Mouse (Mus musculus): ENCODE data around the gene Adamts8. TPM values are rescaled to one million over a fixed set of nuclear protein-coding genes. Genes with fewer than 3 reads are reported as not detected.
A peak's percentile ranks its signal among the peaks of the same experiment; 100 is the strongest.

Adamts8 gene
- polyA plus RNA-seq (2015; fragmentation: Nextera tagmentation; extraction: Ambion mirVana): 0.07 and 0.10 TPM in 2 replicates

- Histone ChIP-seq H3K4me3 (replicated peaks) (peak within 1 kb of the TSS; percentile 45), H3K9ac (no peak within 1 kb of the TSS), H3K4me2 (peak within 1 kb of the TSS; percentile 62), H3K9me3 (replicated peaks) (no peaks in the 10 kb centered on the region), H3K27ac (no peak within 1 kb of the TSS), H3K4me1 (replicated peaks) (no peaks in the 10 kb centered on the region), H3K27me3 (peaks cover 64% of the 10 kb centered on the region), H3K36me3 (no peaks in the 10 kb centered on the region)
- ATAC-seq (ENCODE audit: low read depth): no peak
- DNase-seq: no peak
- under 1% methylated on average over 96 of the region's 96 CpGs for WGBS (ENCODE audit: insufficient replicate concordance)
Observed at GRCm38 (mm10) chr9:30942512-30943313, at the start of gene Adamts8. Adamts8 (plus strand) TSS chr9:30942562.

- H3K36me3 ChIP-seq: no peaks in the 10 kb centered on the region
- H3K27me3 ChIP-seq: no peaks in the 10 kb centered on the region
- ATAC-seq (ENCODE audit: low read depth) (no peak), DNase-seq (no peak)
- H3K4me3 ChIP-seq (replicated peaks): no peak overlapping the region
- H3K4me1 ChIP-seq (replicated peaks): no peaks in the 10 kb centered on the region
- WGBS (ENCODE audit: insufficient replicate concordance): 77% methylated on average over 3 of the region's 3 CpGs
- H3K9me3 ChIP-seq (replicated peaks): no peaks in the 10 kb centered on the region
- H3K27ac ChIP-seq: no peak overlapping the region
- H3K9ac ChIP-seq: no peak overlapping the region
- H3K4me2 ChIP-seq: no peak overlapping the region
Observed at GRCm38 (mm10) chr9:30895618-30896017, 46.7 kb upstream of the Adamts8 start.

- Histone ChIP-seq H3K36me3 (no peaks in the 10 kb centered on the region), H3K9me3 (replicated peaks) (no peaks in the 10 kb centered on the region), H3K4me2 (no peak overlapping the region), H3K4me1 (replicated peaks) (no peaks in the 10 kb centered on the region), H3K27me3 (no peaks in the 10 kb centered on the region), H3K9ac (no peak overlapping the region), H3K4me3 (replicated peaks) (no peak overlapping the region), H3K27ac (no peak overlapping the region)
- ATAC-seq (ENCODE audit: low read depth): no peak
- WGBS (ENCODE audit: insufficient replicate concordance): 57% methylated on average over 5 of the region's 5 CpGs
- no peak for DNase-seq
Observed at GRCm38 (mm10) chr9:30896752-30897151, 45.6 kb upstream of the Adamts8 start.

GRCm38 (mm10) chr9:30897169-30897568 lies 45.2 kb upstream of the Adamts8 start:
- Histone ChIP-seq H3K4me1 (replicated peaks) (no peaks in the 10 kb centered on the region), H3K9me3 (replicated peaks) (no peaks in the 10 kb centered on the region), H3K36me3 (no peaks in the 10 kb centered on the region), H3K4me2 (no peak overlapping the region), H3K9ac (no peak overlapping the region), H3K27ac (no peak overlapping the region), H3K4me3 (replicated peaks) (no peak overlapping the region), H3K27me3 (no peaks in the 10 kb centered on the region)
- ATAC-seq (ENCODE audit: low read depth): no peak
- no peak for DNase-seq
- 77% methylated on average over 2 of the region's 2 CpGs for WGBS (ENCODE audit: insufficient replicate concordance)

- no peak overlapping the region for H3K27ac ChIP-seq
- H3K27me3 ChIP-seq: no peaks in the 10 kb centered on the region
- WGBS (ENCODE audit: insufficient replicate concordance): 80% methylated on average over 19 of the region's 19 CpGs
- no peaks in the 10 kb centered on the region for H3K9me3 ChIP-seq (replicated peaks)
- no peaks in the 10 kb centered on the region for H3K36me3 ChIP-seq
- ATAC-seq (ENCODE audit: low read depth): no peak
- DNase-seq: no peak
- no peaks in the 10 kb centered on the region for H3K4me1 ChIP-seq (replicated peaks)
- no peak overlapping the region for H3K9ac ChIP-seq
- H3K4me3 ChIP-seq (replicated peaks): no peak overlapping the region
- H3K4me2 ChIP-seq: no peak overlapping the region
Observed at GRCm38 (mm10) chr9:30902152-30902551, 40.2 kb upstream of the Adamts8 start.

- DNase-seq (no peak), ATAC-seq (ENCODE audit: low read depth) (no peak)
- WGBS (ENCODE audit: insufficient replicate concordance): 77% methylated on average over 7 of the region's 7 CpGs
- Histone ChIP-seq H3K4me1 (replicated peaks) (no peaks in the 10 kb centered on the region), H3K9me3 (replicated peaks) (no peaks in the 10 kb centered on the region), H3K36me3 (no peaks in the 10 kb centered on the region), H3K4me2 (no peak overlapping the region), H3K9ac (no peak overlapping the region), H3K27ac (no peak overlapping the region), H3K27me3 (no peaks in the 10 kb centered on the region), H3K4me3 (replicated peaks) (no peak overlapping the region)
Observed at GRCm38 (mm10) chr9:30902641-30903040, 39.7 kb upstream of the Adamts8 start.

- no peaks in the 10 kb centered on the region for H3K36me3 ChIP-seq
- H3K27me3 ChIP-seq: no peaks in the 10 kb centered on the region
- no peak overlapping the region for H3K4me3 ChIP-seq (replicated peaks)
- no peak overlapping the region for H3K9ac ChIP-seq
- H3K4me1 ChIP-seq (replicated peaks): no peaks in the 10 kb centered on the region
- no peak for ATAC-seq (ENCODE audit: low read depth)
- no peaks in the 10 kb centered on the region for H3K9me3 ChIP-seq (replicated peaks)
- 68% methylated on average over 5 of the region's 5 CpGs for WGBS (ENCODE audit: insufficient replicate concordance)
- no peak overlapping the region for H3K4me2 ChIP-seq
- DNase-seq: no peak
- no peak overlapping the region for H3K27ac ChIP-seq
Observed at GRCm38 (mm10) chr9:30903266-30903665, 39.1 kb upstream of the Adamts8 start.

- Histone ChIP-seq H3K27ac (no peak overlapping the region), H3K4me2 (no peak overlapping the region), H3K36me3 (no peaks in the 10 kb centered on the region), H3K4me1 (replicated peaks) (no peaks in the 10 kb centered on the region), H3K9ac (no peak overlapping the region), H3K9me3 (replicated peaks) (no peaks in the 10 kb centered on the region), H3K4me3 (replicated peaks) (no peak overlapping the region), H3K27me3 (no peaks in the 10 kb centered on the region)
- DNase-seq (no peak), ATAC-seq (ENCODE audit: low read depth) (no peak)
- WGBS (ENCODE audit: insufficient replicate concordance): 76% methylated on average over 10 of the region's 10 CpGs
Observed at GRCm38 (mm10) chr9:30905861-30906260, 36.5 kb upstream of the Adamts8 start.

- H3K4me1 ChIP-seq (replicated peaks): no peaks in the 10 kb centered on the region
- no peaks in the 10 kb centered on the region for H3K27me3 ChIP-seq
- H3K4me2 ChIP-seq: no peak overlapping the region
- H3K27ac ChIP-seq: no peak overlapping the region
- H3K9ac ChIP-seq: no peak overlapping the region
- no peaks in the 10 kb centered on the region for H3K9me3 ChIP-seq (replicated peaks)
- WGBS (ENCODE audit: insufficient replicate concordance): 69% methylated on average over 4 of the region's 4 CpGs
- no peaks in the 10 kb centered on the region for H3K36me3 ChIP-seq
- H3K4me3 ChIP-seq (replicated peaks): no peak overlapping the region
- DNase-seq: no peak
- ATAC-seq (ENCODE audit: low read depth): no peak
Observed at GRCm38 (mm10) chr9:30906426-30906825, 35.9 kb upstream of the Adamts8 start.

- Histone ChIP-seq H3K9me3 (replicated peaks) (no peaks in the 10 kb centered on the region), H3K4me3 (replicated peaks) (no peak overlapping the region), H3K4me1 (replicated peaks) (0 out of 2 replicates have a peak, but pooled peaks cover 5% of the 10 kb centered on the region), H3K9ac (no peak overlapping the region), H3K4me2 (no peak overlapping the region), H3K36me3 (no peaks in the 10 kb centered on the region), H3K27me3 (no peaks in the 10 kb centered on the region), H3K27ac (no peak overlapping the region)
- DNase-seq: no peak
- ATAC-seq (ENCODE audit: low read depth): no peak
- WGBS (ENCODE audit: insufficient replicate concordance): 30% methylated on average over 5 of the region's 5 CpGs
Observed at GRCm38 (mm10) chr9:30907677-30908295, 34.6 kb upstream of the Adamts8 start.

- Histone ChIP-seq H3K4me2 (no peak overlapping the region), H3K9ac (no peak overlapping the region), H3K27me3 (no peaks in the 10 kb centered on the region), H3K9me3 (replicated peaks) (no peaks in the 10 kb centered on the region), H3K4me3 (replicated peaks) (no peak overlapping the region), H3K36me3 (no peaks in the 10 kb centered on the region), H3K4me1 (replicated peaks) (0 out of 2 replicates have a peak, but pooled peaks cover 5% of the 10 kb centered on the region), H3K27ac (no peak overlapping the region)
- DNase-seq (no peak), ATAC-seq (ENCODE audit: low read depth) (no peak)
- WGBS (ENCODE audit: insufficient replicate concordance): 69% methylated on average over 5 of the region's 5 CpGs
Observed at GRCm38 (mm10) chr9:30908296-30908690, 34.1 kb upstream of the Adamts8 start.

- no peak overlapping the region for H3K27ac ChIP-seq
- H3K4me1 ChIP-seq (replicated peaks): 0 out of 2 replicates have a peak, but pooled peaks cover 5% of the 10 kb centered on the region
- DNase-seq (no peak), ATAC-seq (ENCODE audit: low read depth) (no peak)
- no peak overlapping the region for H3K9ac ChIP-seq
- H3K36me3 ChIP-seq: no peaks in the 10 kb centered on the region
- 60% methylated on average over 5 of the region's 5 CpGs for WGBS (ENCODE audit: insufficient replicate concordance)
- no peaks in the 10 kb centered on the region for H3K9me3 ChIP-seq (replicated peaks)
- H3K27me3 ChIP-seq: no peaks in the 10 kb centered on the region
- H3K4me3 ChIP-seq (replicated peaks): no peak overlapping the region
- H3K4me2 ChIP-seq: no peak overlapping the region
Observed at GRCm38 (mm10) chr9:30908973-30909372, 33.4 kb upstream of the Adamts8 start.
